Mouse (Mus musculus) olfactory bulb, adult 2 months (tissue): ENCODE measurements at regions not wholly inside any gene's neighbourhood (a gene's known extent, or its start where the extent isn't known, plus 50 kb on each side); places are given as distances from the start of the nearest gene placed in this dataset.

ENCODE experiments used
- H3K27ac ChIP-seq: fragments of 200-500 bp; 2 replicates; pipeline ENCODE4 v1.5.1; 2012; ENCODE audit warnings: low read depth, low read length; ENCODE audit not compliant: insufficient read depth
- H3K4me1 ChIP-seq: fragments of 200-500 bp; 2 replicates; pipeline ENCODE4 v1.6.1; 2012; ENCODE audit warnings: low read length; ENCODE audit not compliant: control insufficient read depth, insufficient read depth
- H3K4me3 ChIP-seq: fragments of 200-500 bp; 2 replicates; pipeline ENCODE4 v1.5.1; 2012; ENCODE audit warnings: mild to moderate bottlenecking, low read depth, low read length, moderate library complexity; ENCODE audit not compliant: insufficient read depth
- CTCF ChIP-seq: fragments of 200-500 bp; IDR thresholded peaks from 2 replicates; pipeline ENCODE4 v1.5.1; 2012; ENCODE audit warnings: low read depth, mild to moderate bottlenecking, low read length, moderate library complexity; ENCODE audit not compliant: insufficient read depth
- POLR2A ChIP-seq: fragments of 200-500 bp; IDR thresholded peaks from 2 replicates; pipeline ENCODE4 v1.6.1; 2012; ENCODE audit warnings: mild to moderate bottlenecking, low read depth, low read length, moderate library complexity; ENCODE audit not compliant: insufficient read depth
- WGBS: fragments of 180-500 bp; shearing (Covaris S2); methylation state at CpG from one replicate; pipeline ENCODE4 v1.1.7; 2018; 5-methylcytosine and 5-hydroxymethylcytosine counted together

DNA sequence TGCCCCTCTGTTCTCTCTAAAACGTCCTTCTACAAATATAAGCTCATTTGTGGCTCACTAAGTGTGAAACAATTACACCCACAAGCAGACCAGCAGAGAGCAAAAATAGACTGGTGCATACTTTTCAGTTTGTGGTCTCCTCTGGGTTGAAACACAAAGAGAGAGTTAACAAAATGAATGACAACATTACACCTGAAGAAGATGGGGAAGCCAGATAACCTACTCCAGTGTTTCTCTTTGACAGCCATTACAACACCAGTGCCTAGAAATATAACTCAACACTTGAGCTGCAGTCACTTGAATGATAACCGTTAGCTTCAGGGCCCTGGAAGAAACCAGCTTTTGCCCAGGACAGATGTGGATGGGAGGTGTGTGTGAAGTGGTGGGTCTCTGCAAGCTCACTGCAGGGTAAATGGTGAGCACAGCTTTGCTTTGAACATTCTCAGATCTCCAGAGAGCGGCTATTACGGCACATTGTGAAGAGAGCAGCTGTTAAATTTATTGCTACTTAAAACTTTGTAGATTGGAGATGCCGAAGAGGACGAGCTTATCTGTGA is 316.5 kb upstream of the 4930412O13Rik start:
- TF ChIP-seq POLR2A = no peak
- no peak for TF ChIP-seq CTCF
- Histone ChIP-seq H3K4me1 (no peaks in the 10 kb centered on the region), H3K27ac (no peak overlapping the region), H3K4me3 (no peak overlapping the region)
- WGBS = 52% methylated on average over 6 of the region's 6 CpGs

DNA sequence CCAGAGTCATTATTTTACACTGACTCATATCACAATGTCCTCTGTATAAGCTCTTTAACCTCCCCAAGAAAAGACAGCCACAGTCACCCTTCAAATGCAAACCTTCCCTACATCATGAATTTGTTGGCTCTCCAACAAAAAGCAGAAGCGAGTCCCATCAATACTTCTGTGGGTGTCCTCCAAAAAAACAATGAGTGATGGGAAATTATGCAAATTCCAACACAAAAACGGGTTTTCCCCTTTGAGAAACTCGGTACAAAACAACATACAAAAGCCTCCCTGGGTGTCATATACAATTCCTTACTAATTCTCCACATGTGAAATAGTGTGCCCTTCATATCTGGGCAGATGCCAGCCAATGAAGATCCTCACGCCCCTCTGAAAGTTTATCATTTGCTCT is 311.8 kb upstream of the 4930412O13Rik start:
- H3K4me3 ChIP-seq = no peak overlapping the region
- 73% methylated on average over 4 of the region's 4 CpGs for WGBS
- H3K27ac ChIP-seq = no peak overlapping the region
- TF ChIP-seq POLR2A (no peak), CTCF (no peak)
- no peaks in the 10 kb centered on the region for H3K4me1 ChIP-seq

DNA sequence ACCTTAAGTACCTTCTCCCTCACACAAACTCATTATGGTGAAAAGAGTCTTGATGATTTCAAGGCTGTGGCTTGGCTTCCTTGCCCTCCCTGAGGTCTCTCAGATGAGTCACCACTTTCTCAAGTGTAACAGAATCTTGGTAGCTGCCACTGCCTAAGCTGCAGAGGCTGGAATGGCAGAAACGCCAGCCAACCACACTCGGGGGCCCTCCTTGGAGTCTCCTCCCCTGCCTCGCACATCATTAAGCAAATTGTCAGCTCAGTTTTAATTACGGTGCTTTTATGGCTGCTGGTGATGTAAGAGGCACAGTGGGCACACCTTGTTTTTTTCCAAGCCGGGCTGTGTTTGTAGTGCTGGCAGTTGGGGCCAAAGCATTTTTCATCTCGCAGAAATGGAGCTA is 306.9 kb upstream of the 4930412O13Rik start:
- no peak overlapping the region for H3K27ac ChIP-seq
- H3K4me3 ChIP-seq = no peak overlapping the region
- 17% methylated on average over 6 of the region's 6 CpGs for WGBS
- TF ChIP-seq CTCF (no peak), POLR2A (no peak)
- H3K4me1 ChIP-seq = no peaks in the 10 kb centered on the region

DNA sequence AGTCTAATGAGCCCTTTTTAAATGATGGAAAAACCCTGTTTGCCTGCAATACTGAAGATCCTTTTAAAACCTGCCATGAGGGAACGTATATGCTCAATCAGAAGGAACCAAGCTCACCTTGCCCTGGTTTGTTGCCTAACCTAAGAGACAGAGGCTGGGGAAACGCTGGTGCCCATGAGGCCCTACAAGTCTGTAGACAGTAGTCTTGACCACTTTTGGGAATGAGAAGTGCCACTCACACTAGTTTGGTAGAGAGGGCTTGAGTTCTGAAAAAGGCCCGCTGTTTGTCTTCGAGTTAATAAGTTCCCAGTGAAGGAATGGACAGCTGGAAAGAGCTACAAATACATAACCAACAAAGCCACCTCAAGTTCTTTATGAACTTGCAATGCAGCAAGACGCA is 306.4 kb upstream of the 4930412O13Rik start:
- H3K27ac ChIP-seq = no peak overlapping the region
- WGBS = 75% methylated on average over 5 of the region's 5 CpGs
- TF ChIP-seq CTCF (no peak), POLR2A (no peak)
- H3K4me3 ChIP-seq = no peak overlapping the region
- H3K4me1 ChIP-seq = no peaks in the 10 kb centered on the region

DNA sequence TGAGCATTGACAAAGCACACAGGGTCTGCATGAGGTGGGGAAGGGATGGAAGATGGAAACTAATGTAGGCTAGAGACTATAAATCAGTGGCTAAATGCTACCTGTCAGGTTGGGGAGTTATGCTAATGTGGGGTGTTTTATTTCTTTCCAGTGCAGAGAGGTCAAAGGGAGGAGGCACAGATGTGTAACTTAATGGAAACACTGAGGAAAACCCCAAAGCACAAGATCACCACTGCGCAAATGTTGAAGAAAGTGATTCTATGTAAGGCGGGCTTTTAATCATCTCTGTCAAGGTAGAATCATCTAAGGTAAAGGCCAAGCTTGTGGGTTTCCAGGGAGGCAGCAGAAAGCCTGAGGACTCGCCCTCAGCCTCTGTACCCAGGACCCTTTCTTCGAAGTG is 303.2 kb upstream of the 4930412O13Rik start:
- TF ChIP-seq CTCF = no peak
- TF ChIP-seq POLR2A = no peak
- WGBS = 92% methylated on average over 4 of the region's 4 CpGs
- H3K4me3 ChIP-seq = no peak overlapping the region

DNA sequence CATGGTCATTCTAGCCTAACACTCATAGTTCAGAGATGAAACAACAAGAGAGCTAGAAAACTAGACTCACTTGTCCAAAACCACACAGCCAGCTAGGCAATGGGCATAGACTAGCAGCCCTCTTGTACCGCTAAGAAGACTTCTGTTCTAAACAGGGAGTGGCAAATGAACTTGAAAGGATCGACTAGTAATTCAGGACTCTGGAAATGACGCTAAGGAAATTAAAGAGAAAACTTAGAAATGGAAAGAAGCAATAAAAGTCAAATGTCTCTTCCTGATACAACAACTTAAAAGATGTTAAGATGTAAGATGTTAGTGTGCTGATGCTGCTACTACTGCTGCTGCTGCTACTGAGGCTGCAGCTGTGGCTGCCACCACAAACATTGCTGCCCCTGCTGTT is 293.7 kb upstream of the 4930412O13Rik start:
- H3K4me3 ChIP-seq = no peak overlapping the region
- H3K27ac ChIP-seq = no peak overlapping the region
- TF ChIP-seq CTCF (no peak), POLR2A (no peak)
- H3K4me1 ChIP-seq = no peaks in the 10 kb centered on the region
- 93% methylated on average over 3 of the region's 3 CpGs for WGBS

More for the DNA sequence above, 303.2 kb upstream of the 4930412O13Rik start:
- no peak overlapping the region for H3K27ac ChIP-seq
- H3K4me1 ChIP-seq = no peaks in the 10 kb centered on the region

DNA sequence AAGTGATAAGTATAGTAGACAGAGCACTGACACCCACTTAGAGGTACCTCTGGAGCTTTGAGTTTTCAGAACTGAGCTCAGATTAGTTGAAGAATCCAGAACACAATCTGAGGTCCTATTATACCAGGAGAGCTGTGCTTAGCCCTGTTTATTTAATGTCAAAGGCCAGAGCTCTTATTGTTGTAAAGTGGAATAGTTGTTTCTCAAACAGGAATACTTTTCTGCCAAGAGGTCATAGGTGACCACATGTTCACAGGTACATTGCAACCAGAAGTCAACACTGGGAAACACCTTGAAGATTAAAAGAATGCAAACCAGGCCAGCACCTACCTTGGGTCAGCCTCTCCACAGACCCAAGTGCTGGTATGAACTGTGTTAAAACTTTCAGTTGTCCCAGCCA is 291.9 kb upstream of the 4930412O13Rik start:
- H3K27ac ChIP-seq = no peak overlapping the region
- no peak overlapping the region for H3K4me3 ChIP-seq
- TF ChIP-seq POLR2A (no peak), CTCF (no peak)
- H3K4me1 ChIP-seq = no peaks in the 10 kb centered on the region

DNA sequence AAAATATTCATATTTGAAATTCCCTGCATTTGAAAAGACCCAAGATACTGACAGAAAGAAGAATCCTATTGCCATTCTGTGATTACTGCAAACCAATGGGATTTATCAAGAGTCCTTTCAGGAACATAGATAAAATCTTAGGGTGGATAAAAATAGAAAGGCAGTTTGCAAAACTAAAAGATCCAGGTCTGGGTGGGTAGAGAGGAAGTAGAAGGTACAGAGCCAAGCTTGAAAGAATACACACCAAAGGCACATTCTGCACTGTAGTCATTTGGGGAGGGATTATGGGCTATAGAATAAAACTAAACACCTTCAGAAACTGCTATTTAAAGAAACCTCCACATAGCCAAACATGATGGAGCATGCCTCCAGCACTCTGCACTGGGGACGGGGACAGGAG is 288.5 kb upstream of the 4930412O13Rik start:
- Histone ChIP-seq H3K27ac (no peak overlapping the region), H3K4me3 (no peak overlapping the region), H3K4me1 (no peaks in the 10 kb centered on the region)
- TF ChIP-seq CTCF (no peak), POLR2A (no peak)
- 84% methylated on average over 1 of the region's 1 CpGs for WGBS

DNA sequence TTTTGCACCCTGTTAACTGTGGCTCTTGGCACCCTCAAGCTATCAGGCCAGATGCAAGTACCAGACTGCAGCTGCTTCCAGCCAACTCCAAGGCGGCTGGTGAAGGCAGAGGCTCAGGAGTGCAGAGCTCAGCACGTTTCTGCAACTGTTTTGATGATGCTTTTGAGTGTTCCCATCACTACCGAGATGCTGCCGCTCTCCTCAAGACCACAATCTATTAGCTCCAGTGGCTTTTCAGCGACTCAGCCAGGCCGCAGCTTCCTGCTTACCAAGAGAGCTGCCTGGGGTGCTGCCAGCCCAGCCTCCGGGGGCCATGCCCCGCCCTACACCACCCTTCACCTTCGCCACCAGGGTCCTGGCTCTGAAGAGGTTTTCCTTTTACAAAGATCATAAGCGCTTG is 287.1 kb upstream of the 4930412O13Rik start:
- H3K27ac ChIP-seq = no peak overlapping the region
- TF ChIP-seq POLR2A (no peak), CTCF (no peak)

DNA sequence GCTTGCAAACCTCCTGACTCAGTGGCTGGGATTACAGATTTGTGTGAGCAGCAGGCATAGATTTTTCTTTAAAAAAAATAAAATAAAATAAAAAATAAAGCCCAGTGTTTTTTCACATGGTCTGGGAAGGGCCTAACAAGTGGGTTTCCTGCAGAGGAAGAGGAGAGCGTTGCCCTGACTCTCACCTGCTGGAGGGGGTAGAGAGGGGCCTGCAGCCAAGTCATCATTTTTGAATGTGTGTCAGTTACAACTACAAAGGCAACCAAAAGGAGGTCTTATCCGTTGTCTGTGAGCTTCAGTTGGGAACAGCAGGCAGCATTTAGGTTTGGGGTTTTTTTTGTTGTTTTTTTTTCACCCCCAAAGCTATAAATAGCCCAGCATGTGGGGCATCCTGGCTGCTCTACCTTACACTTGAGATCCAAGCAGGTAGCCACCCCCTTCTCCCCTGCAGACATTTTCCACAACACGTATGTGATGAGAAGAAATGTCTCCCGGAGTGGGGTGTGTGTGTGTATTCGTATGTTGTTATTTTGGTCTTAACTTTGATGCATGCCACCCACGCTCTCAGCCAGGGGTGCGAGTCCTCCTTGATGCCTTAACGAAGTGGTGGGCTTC is 285.7 kb upstream of the 4930412O13Rik start:
- no peak overlapping the region for H3K27ac ChIP-seq
- no peaks in the 10 kb centered on the region for H3K4me1 ChIP-seq
- H3K4me3 ChIP-seq = no peak overlapping the region
- TF ChIP-seq POLR2A = no peak
- TF ChIP-seq CTCF = no peak
- WGBS = 75% methylated on average over 8 of the region's 8 CpGs

More for the DNA sequence above, 287.1 kb upstream of the 4930412O13Rik start:
- H3K4me3 ChIP-seq = no peak overlapping the region
- H3K4me1 ChIP-seq = no peaks in the 10 kb centered on the region
- 47% methylated on average over 10 of the region's 10 CpGs for WGBS
